Mouse (Mus musculus): ENCODE results near the gene Gm9970. TPM values are rescaled to one million over a fixed set of nuclear protein-coding genes. Genes with fewer than 3 reads are reported as not detected.

The Gm9970 gene
- polyA plus RNA-seq, 2 experiments: not detected

- ATAC-seq (ENCODE audit: low FRiP score, low read depth) (no peak), DNase-seq (ENCODE audit: low spot score) (no peak)
- H3K27me3 ChIP-seq (ENCODE audit: control insufficient read depth, insufficient read depth, low read length): no peaks in the 10 kb centered on the region
- 84% methylated on average over 5 of the region's 5 CpGs for WGBS
- peaks cover 16% of the 10 kb centered on the region for H3K4me1 ChIP-seq (ENCODE audit: control insufficient read depth, insufficient read depth, low read length)
- H3K9ac ChIP-seq (ENCODE audit: low read depth, low read length, severe bottlenecking): no peak overlapping the region
- no peak overlapping the region for H3K4me2 ChIP-seq (replicated peaks; ENCODE audit: low read depth, low read length, severe bottlenecking)
- H3K4me3 ChIP-seq (replicated peaks; ENCODE audit: low read length): no peak overlapping the region
- H3K9me3 ChIP-seq (ENCODE audit: control insufficient read depth, low read length): peaks cover 4% of the 10 kb centered on the region
- no peak for TF ChIP-seq POLR2A (IDR thresholded peaks at IDR 0.05; ENCODE audit: borderline replicate concordance, extremely low read depth, insufficient read depth, insufficient read length)
- H3K36me3 ChIP-seq (ENCODE audit: control insufficient read depth, insufficient read depth, low read length): peaks cover 81% of the 10 kb centered on the region
- no peak overlapping the region for H3K27ac ChIP-seq (replicated peaks; ENCODE audit: low read depth, low read length)
Measured at GRCm38 (mm10) chr5:31198616-31199320, 42.3 kb downstream of the Gm9970 start.

GRCm38 (mm10) chr5:31198170-31198569 is 42.9 kb downstream of the Gm9970 start:
- 94% methylated on average over 9 of the region's 9 CpGs for WGBS
- H3K36me3 ChIP-seq (ENCODE audit: control insufficient read depth, insufficient read depth, low read length): peaks cover 75% of the 10 kb centered on the region

GRCm38 (mm10) chr5:31197072-31197471 is 44.0 kb downstream of the Gm9970 start:
- Histone ChIP-seq H3K9me3 (ENCODE audit: control insufficient read depth, low read length) (peaks cover 4% of the 10 kb centered on the region), H3K4me2 (replicated peaks; ENCODE audit: low read depth, low read length, severe bottlenecking) (no peak overlapping the region), H3K36me3 (ENCODE audit: control insufficient read depth, insufficient read depth, low read length) (peaks cover 67% of the 10 kb centered on the region), H3K4me3 (replicated peaks; ENCODE audit: low read length) (no peak overlapping the region), H3K27ac (replicated peaks; ENCODE audit: low read depth, low read length) (no peak overlapping the region), H3K4me1 (ENCODE audit: control insufficient read depth, insufficient read depth, low read length) (peaks cover 14% of the 10 kb centered on the region), H3K27me3 (ENCODE audit: control insufficient read depth, insufficient read depth, low read length) (no peaks in the 10 kb centered on the region), H3K9ac (ENCODE audit: low read depth, low read length, severe bottlenecking) (no peak overlapping the region)
- DNase-seq (ENCODE audit: low spot score): no peak
- no peak for TF ChIP-seq POLR2A (IDR thresholded peaks at IDR 0.05; ENCODE audit: borderline replicate concordance, extremely low read depth, insufficient read depth, insufficient read length)
- ATAC-seq (ENCODE audit: low FRiP score, low read depth): no peak
- 94% methylated on average over 12 of the region's 12 CpGs for WGBS

More at GRCm38 (mm10) chr5:31198170-31198569, 42.9 kb downstream of the Gm9970 start:
- DNase-seq (ENCODE audit: low spot score) (no peak), ATAC-seq (ENCODE audit: low FRiP score, low read depth) (no peak)
- Histone ChIP-seq H3K9ac (ENCODE audit: low read depth, low read length, severe bottlenecking) (no peak overlapping the region), H3K27ac (replicated peaks; ENCODE audit: low read depth, low read length) (no peak overlapping the region), H3K4me2 (replicated peaks; ENCODE audit: low read depth, low read length, severe bottlenecking) (no peak overlapping the region), H3K9me3 (ENCODE audit: control insufficient read depth, low read length) (peaks cover 4% of the 10 kb centered on the region), H3K4me1 (ENCODE audit: control insufficient read depth, insufficient read depth, low read length) (peaks cover 16% of the 10 kb centered on the region), H3K4me3 (replicated peaks; ENCODE audit: low read length) (no peak overlapping the region), H3K27me3 (ENCODE audit: control insufficient read depth, insufficient read depth, low read length) (no peaks in the 10 kb centered on the region)
- no peak for TF ChIP-seq POLR2A (IDR thresholded peaks at IDR 0.05; ENCODE audit: borderline replicate concordance, extremely low read depth, insufficient read depth, insufficient read length)

GRCm38 (mm10) chr5:31196207-31196606 is 44.8 kb downstream of the Gm9970 start:
- Histone ChIP-seq H3K4me3 (replicated peaks; ENCODE audit: low read length) (no peak overlapping the region), H3K9me3 (ENCODE audit: control insufficient read depth, low read length) (peaks cover 4% of the 10 kb centered on the region), H3K4me2 (replicated peaks; ENCODE audit: low read depth, low read length, severe bottlenecking) (no peak overlapping the region), H3K4me1 (ENCODE audit: control insufficient read depth, insufficient read depth, low read length) (peaks cover 21% of the 10 kb centered on the region), H3K36me3 (ENCODE audit: control insufficient read depth, insufficient read depth, low read length) (peaks cover 69% of the 10 kb centered on the region), H3K27me3 (ENCODE audit: control insufficient read depth, insufficient read depth, low read length) (no peaks in the 10 kb centered on the region), H3K9ac (ENCODE audit: low read depth, low read length, severe bottlenecking) (no peak overlapping the region), H3K27ac (replicated peaks; ENCODE audit: low read depth, low read length) (no peak overlapping the region)
- ATAC-seq (ENCODE audit: low FRiP score, low read depth) (no peak), DNase-seq (ENCODE audit: low spot score) (no peak)
- no peak for TF ChIP-seq POLR2A (IDR thresholded peaks at IDR 0.05; ENCODE audit: borderline replicate concordance, extremely low read depth, insufficient read depth, insufficient read length)
- WGBS: 96% methylated on average over 10 of the region's 10 CpGs

- TF ChIP-seq POLR2A (IDR thresholded peaks at IDR 0.05; ENCODE audit: borderline replicate concordance, extremely low read depth, insufficient read depth, insufficient read length): no peak
- Histone ChIP-seq H3K9ac (ENCODE audit: low read depth, low read length, severe bottlenecking) (no peak overlapping the region), H3K27me3 (ENCODE audit: control insufficient read depth, insufficient read depth, low read length) (no peaks in the 10 kb centered on the region), H3K4me1 (ENCODE audit: control insufficient read depth, insufficient read depth, low read length) (peaks cover 20% of the 10 kb centered on the region), H3K4me3 (replicated peaks; ENCODE audit: low read length) (no peak overlapping the region), H3K9me3 (ENCODE audit: control insufficient read depth, low read length) (peaks cover 4% of the 10 kb centered on the region), H3K27ac (replicated peaks; ENCODE audit: low read depth, low read length) (no peak overlapping the region), H3K4me2 (replicated peaks; ENCODE audit: low read depth, low read length, severe bottlenecking) (no peak overlapping the region), H3K36me3 (ENCODE audit: control insufficient read depth, insufficient read depth, low read length) (peaks cover 73% of the 10 kb centered on the region)
- no peak for DNase-seq (ENCODE audit: low spot score)
- WGBS: 94% methylated on average over 4 of the region's 4 CpGs
- no peak for ATAC-seq (ENCODE audit: low FRiP score, low read depth)
Measured at GRCm38 (mm10) chr5:31195671-31196070, 45.4 kb downstream of the Gm9970 start.
